Mouse (Mus musculus): ENCODE results near the gene Uba52.
A peak's percentile ranks its signal among the peaks of the same experiment; 100 is the strongest.
"Not testable (repeated sequence)": the region's sequence is repeated elsewhere in the genome, so short reads cannot be mapped to it uniquely, and the experiment has no call there.

The Uba52 gene

DNA sequence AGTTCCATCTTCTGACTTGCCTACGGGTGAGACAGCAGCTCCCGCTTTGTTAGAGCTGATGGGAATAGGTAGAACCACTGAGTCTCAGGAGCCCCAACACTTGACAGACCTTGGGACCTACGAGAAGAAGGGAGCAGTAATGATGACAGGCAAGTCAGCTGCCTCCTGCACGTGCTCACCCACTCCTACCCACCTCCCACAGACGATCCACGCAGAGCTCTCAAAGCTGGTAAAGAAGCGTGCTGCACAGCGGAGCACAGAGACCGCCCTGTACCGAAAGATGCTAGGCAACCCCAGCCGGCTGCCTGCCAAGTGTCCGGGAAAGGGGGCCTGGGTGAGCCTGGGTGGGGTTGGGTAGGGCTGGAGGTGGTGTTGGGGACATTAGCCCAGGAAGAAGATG, 23.7 kb upstream of the Uba52 start:
- no peak for DNase-seq (ENCODE audit: low read depth, low spot score)

DNA sequence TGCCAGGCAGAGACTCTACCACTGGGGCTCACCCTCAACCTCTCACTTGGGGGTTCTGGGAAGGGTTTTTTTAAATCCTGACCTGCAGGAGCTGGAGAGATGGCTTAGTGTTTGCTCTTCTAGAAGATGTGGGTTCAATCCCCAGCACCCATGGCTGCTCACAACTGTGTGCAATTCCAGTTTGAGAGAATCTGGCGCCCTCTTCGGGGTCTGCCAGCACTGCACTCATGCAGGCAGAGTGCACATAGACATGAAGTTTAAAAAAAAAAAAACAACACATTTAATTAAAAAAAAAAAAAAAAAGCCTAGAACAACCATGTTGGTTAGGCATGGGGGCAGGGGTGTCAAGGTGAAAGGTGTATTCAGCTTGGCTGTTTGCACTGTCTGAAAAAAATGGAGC, 19.7 kb upstream of the Uba52 start:
- no peak for DNase-seq (ENCODE audit: low read depth, low spot score)

DNA sequence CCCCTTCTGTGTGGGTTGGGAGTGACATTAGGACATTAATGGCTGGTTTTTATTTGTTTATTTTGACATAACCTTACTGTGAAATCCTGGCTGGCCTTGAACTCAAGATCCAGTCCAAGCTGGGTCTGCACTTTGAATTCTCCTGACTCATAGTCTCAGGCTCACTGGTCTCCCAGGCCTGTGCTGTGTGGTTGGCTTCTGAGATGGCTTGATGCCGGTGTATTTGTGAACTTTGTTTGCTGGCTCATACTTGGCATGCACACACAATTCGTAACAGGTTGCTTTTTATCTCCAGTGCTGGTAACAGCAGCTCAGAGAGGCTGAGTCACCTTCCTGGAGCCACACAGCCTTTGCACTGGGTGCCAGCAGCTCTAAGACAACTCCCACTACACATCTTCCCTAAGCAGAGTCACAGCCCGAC, 19.1 kb upstream of the Uba52 start:
- DNase-seq (ENCODE audit: low read depth, low spot score), result no peak

DNA sequence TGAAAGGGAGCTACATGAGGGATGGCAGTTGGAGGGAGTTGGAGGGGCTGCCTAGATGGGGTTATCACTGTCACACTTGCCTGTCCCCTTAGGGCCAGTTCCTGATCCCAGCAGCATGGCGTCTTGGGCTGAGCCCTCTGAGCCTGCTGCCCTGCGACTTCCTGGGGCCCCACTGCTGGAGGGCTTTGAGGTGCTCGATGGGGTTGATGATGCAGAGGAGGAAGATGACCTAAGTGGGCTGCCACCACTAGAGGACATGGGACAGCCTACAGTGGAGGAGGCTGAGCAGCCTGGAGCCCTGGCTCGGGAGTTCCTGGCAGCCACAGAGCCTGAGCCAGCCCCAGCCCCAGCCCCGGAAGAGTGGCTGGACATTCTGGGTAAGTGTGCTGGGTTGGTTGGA, 18.7 kb upstream of the Uba52 start:
- no peak for DNase-seq (ENCODE audit: low read depth, low spot score)

DNA sequence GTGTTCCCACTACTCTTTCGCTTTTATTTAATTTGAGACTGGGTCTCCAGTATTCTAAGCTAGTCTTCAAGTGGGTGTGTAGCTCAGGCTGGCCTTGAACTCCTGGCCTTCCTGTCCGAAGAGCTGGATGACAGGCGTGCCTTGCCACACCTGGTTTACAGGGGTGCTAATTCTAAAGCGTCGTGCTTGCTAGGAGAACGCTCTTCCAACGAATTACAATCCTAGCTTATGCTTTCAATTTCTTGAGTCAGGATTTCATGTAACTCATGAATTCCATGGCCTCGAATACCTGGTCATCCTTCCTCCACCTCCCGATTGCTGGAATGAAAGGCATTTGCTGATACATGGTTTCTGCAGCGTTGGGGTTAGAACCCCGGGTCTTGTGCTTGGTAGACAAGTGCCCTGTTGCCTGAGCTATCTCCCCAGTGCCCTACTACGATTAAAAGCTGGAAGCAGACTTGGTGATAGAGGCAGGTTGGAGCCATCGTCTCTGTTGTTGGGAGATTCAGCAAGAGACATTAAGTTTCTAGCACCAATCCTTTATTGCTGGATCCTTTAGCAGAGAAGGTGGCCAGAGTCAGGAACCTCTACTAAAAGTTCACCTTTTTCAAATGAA, 17.7 kb upstream of the Uba52 start:
- no peak for DNase-seq (ENCODE audit: low read depth, low spot score)

DNA sequence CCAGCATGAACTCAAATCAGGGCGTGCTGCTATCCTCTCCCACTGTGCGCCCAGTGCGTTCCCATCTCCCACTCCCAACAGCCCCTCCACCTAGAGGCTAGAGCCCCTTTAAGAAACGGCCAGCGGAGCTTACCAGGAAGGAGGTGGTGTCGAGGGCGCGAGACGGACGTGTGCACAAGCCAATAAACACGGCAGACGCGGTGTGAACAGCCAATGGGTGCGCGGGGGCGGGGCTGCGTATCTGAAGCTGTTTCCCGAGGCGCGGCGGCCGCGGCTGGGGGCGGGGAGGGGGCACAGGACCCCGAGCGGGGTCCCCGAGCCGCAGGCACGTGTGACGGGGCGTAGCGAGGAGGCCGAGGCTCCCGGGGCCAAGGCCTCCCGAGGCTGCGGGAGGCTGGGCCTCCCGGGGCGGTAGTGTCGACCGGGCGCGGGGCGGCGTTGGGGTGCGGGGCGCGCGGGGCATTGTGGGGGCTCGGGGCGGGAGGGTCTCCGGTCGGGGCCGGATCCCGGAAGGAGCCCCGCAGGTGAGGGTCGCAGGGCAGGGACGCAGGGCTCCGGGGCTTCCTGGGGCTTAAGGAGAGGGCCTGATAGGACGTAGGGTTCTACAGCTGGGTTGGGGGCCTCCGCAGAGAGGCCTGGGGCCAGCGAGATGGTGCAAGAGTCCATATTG, 17.0 kb upstream of the Uba52 start, which contains the start of the genes Fkbp8 and Kxd1:
TSS of gene Fkbp8 (plus strand) at position 213 of the 670 bp plus-strand sequence.
TSS of gene Kxd1 (minus strand) at position 445 of the 670 bp plus-strand sequence.
- DNase-seq (ENCODE audit: low read depth, low spot score), result peak; percentile 96

DNA sequence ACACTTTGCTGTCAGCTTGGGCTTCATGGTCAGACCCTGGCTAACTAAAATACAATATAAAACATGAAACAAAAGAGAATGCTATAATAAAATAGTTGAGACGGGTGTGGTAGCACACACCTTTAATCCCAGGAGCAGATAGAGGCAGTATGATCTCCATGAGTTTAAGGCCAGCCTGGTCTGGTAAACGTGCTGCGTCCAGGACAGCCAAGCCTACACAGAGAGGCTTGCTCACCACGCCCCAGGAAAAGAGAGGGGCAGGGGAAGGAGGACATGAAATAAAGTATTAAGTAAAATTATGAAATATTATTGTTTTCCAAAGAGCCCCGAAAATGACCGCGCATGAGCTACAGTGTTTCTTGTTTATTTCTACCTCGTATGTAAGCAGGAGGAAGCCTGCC, 16.5 kb upstream of the Uba52 start:
- DNase-seq (ENCODE audit: low read depth, low spot score), result no peak

DNA sequence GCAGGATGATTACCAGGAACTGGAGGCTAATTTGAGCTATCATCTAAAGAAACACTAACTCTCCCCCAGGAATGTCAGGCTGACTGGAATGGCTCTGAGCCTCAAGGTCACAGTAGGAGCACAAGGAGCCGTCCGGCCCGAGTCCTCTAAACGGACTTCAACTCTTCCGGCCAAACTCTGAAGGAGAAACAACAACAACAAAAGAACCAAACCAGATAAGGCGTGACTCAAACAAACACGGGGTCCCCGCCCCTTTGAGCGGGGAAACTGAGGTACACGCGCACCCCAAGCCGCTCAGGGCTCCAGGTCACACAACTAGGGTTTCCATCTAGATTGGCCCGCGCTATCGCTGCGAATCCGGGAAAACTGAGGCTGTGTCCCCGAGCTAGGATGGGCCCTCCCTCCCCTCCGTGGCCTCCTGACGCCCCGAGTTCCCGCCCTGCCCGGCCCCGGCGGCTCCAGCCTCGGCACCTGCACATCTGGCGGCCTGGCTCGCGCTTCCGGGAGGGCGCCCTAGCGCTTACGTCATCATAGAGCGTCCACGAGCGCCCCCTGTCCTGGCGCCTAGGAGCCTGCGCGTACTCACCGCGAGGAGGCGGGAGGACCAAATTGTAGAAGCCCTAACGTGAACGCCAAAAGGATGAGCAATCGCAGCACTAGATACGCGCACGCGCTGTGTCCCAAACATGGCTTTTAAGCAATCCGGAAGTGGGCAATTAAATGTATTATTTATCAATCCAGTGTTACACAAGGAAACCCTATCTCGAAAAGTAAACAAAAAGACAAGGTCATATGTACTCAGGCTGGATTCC, 12.2 kb upstream of the Uba52 start:
- peak; percentile 98 for DNase-seq (ENCODE audit: low read depth, low spot score)

DNA sequence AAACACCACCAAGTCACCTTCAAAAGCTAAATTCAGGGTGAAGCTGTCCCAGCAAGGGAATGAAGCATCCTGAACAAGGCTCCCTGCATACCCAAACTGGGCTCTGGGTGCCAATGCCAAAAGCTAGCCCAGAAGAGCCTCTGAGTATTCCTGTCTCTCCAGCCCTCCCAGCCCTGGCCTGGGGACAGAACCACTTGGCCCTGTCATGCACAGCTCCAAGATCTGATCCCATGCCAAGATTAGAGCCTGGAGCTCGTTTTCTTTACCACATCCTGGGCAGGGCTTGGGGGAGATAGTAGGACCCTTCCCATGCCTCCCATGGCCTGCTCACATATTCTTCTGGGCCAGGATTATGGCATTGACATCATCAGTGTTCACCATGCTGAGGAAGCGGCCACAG, 9.0 kb upstream of the Uba52 start:
- no peak for DNase-seq (ENCODE audit: low read depth, low spot score)

DNA sequence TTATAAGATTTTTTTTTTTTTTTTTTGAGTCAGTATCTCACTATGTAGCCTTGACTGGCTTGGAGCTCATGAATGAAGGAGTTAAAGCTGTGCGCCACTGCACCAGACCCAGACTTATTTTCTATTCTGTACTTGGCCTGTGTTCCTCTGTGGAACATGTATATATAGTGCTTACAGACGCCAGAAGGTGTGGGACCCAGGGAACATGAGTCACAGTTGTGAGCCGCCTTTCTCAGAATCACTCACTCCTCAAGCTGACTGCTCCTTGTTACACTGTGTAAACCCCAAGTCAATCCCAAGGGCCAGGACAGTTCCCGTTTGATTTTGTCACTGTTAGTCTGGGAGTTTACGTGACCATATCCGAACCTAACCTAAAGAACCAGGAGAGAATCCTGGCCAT, 8.4 kb upstream of the Uba52 start:
- no peak for DNase-seq (ENCODE audit: low read depth, low spot score)

DNA sequence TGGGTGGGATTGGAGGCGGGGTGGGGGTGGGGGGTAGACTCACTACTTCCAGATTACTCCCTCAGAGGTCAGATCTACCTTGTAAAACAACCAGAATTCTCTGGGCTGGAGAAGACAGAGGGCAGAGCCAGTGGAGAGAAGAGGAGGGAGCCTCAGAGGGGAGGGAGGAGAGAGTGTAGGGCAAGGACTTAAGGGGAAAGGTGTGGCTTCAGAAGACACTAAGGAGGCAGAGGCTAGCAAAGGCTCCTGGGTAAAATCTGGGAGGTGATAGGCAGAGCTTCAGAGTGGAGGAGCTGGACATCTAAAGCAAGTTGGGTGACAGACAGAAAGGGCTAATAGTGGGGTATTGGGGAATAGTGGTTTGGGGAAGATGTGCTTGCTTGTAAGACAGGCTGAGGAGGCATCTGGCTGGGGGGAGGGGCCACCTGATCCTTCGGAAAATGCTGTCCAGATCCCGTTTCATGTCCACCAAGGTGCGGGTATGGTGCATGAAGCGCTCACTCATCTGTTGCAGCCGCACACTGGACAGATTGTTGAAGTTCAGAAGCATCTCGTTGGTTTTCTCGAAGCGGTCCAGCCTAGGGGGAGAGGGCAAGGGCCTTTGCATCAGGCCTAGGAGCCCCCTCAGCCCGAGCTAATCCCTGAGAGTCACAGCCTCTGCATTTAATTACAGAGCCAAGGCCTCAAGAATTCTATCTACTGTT, 7.5 kb upstream of the Uba52 start:
- DNase-seq (ENCODE audit: low read depth, low spot score), result no peak

DNA sequence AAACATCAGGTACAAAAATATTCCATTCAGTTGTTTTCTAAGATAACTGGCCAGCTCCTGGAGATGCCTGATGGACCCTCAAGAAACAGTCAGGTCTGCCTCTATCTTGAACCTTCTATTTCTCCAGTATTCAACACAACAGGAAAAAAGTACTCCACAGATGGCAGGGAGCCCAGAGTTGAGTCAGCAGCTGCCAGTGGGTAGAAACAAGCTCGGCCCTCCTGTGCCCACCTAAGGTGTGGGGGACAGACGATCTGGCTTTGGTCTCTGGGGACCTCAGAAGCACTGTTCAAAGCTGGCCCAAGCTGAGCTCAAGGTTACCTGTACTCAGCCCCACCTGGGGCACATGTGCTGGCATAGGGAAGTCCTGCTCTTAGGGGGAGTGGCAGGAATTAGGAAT, 2.8 kb upstream of the Uba52 start:
- DNase-seq (ENCODE audit: low read depth, low spot score), result no peak

DNA sequence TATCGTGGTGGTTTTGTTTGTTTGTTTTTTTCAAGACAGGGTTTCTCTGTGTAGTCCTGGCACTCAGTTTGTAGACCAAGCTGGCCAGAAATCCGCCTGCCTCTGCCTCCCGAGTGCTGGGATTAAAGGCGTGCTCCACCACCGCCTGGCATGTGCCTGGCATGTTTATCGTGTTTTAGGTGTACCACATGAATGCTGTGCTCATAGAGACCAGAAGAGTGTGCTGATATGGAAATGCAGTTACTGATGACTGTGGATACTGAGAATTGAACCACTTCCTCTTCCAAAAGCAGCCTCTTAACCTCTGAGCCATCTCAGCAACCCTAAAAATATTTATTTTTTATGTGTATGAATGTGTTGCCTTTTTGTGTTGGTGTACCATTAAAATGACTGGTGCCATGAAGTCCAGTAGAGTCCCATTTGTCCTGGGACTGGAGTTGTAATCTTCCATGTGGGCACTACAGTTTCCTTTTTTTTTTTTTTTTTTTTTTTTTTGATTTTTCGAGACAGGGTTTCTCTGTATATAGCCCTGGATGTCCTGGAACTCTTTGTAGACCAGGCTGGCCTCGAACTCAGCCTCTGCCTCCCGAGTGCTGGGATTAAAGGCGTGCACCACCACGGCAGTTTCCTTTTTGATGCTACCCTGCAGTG, 1.8 kb upstream of the Uba52 start:
- DNase-seq (ENCODE audit: low read depth, low spot score), result peak; percentile 44

DNA sequence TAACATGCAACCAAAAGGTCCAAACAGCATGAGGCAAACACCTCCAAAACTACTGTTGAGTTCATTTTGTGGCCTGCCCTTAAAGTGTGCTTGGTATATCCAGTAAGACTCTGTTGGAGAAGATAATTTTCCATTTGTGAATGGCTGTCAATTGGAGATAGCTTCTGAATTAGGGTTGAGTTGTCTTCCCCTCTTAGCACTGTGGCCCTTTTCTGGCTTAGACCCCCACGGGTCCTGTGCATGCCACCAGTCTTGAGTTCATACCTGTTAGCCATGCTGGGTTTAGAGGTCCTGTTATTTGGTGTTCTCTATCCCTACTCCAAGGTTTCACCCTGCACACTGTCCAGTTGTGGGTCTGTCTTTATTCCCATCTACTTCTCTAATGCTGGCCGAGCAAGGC, 1.2 kb upstream of the Uba52 start:
- DNase-seq (ENCODE audit: low read depth, low spot score), result peak; percentile 13

DNA sequence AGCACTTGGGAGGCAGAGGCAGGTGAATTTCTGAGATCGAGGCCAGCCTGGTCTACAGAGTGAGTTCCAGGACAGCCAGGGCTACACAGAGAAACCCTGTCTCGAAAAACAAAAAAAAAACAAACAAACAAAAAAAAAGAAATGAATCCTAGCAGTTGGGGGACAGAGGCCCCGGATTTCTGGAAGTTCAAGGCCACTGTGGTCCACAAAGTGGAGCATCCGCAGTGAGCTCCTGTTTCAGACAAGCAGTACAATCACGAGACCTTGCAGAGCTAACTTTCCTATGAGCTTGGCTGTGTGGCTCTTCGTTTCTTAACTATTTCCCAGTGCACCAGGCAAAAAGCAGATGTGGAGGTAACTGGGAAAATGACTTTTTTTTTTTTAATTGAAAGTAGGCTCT, 573 bp upstream of the Uba52 start:
- not testable (repeated sequence) for DNase-seq (ENCODE audit: low read depth, low spot score)

DNA sequence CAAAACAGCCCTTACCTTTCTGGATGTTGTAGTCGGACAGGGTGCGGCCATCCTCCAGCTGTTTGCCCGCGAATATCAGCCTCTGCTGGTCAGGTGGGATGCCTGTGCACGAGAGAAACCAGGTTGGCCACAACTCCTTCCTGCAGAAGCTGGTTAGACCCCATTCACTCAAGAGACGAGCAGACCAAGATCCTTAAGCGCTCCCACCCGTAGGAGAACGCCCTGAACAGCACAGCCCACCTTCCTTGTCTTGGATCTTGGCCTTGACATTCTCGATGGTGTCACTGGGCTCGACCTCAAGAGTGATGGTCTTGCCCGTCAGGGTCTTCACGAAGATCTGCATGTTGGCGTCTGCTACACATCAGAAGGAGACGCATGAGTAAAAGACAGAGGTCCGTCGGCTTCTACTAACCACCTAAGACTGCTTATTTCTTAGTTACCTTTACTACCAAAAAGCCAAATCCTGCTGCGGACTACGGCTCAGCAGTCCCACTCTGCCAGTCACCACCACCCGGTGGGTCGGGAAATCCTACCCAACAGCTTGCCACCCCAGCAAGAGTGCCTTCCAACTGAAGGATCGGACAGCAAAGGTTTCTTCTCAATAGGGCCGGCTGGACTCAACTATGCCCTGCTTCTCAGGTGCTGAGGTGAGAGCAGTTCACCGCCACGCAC, 1.2 kb downstream of the Uba52 start:
- DNase-seq (ENCODE audit: low read depth, low spot score), result no peak

DNA sequence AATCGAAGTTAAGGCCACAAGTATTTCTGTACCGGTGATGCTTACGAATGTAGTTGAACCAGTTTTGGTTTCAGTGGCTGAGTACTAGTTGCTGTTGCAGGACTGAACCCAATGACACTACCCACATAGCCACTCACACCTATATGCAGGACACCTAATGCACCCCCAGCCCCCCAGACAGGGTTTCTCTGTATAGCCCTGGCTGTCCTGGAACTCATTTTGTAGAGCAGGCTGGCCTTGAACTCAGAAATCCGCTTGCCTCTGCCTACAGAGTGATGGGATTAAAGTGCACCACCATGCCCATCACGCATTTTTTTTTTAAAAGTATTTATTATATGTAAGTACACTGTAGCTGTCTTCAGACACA, 3.6 kb downstream of the Uba52 start:
- no peak for DNase-seq (ENCODE audit: low read depth, low spot score)

DNA sequence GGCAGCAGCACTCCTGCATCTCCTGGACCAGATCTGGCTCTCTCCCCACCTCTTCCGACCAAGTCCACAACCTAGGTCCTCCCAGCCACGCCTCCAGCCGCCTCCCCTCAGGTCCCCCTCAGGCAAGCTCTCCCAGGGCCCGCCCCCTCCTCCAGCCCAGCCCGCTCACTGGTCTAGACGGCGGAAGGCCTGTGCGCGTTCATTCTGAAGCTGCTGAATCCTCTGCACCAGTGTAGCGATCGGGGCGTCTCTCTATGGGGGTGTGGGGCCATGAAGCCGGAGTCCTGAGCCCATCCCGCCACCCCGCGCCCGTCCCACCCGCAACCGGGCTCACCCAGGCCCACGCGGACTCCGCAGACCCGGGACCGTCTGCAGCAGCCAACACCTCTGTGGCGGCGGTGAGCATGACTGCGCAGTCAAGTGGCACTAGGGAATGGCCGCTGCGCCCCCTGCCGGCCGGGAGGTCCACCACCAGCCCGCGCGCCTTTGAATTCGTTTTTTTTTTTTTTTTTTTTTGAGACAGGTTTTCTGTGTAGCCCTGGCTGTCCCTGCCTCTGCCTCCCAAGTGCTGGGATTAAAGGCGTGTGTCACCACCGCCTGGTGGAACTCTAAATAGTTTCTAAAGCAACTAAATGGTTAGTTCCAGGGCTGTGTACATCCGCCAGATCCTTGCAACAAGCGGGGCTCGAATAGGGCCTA, 4.1 kb downstream of the Uba52 start, which contains the start of gene Rex1bd:
TSS of gene Rex1bd (minus strand) at position 425 of the 699 bp plus-strand sequence.
- DNase-seq (ENCODE audit: low read depth, low spot score), result peak; percentile 93

DNA sequence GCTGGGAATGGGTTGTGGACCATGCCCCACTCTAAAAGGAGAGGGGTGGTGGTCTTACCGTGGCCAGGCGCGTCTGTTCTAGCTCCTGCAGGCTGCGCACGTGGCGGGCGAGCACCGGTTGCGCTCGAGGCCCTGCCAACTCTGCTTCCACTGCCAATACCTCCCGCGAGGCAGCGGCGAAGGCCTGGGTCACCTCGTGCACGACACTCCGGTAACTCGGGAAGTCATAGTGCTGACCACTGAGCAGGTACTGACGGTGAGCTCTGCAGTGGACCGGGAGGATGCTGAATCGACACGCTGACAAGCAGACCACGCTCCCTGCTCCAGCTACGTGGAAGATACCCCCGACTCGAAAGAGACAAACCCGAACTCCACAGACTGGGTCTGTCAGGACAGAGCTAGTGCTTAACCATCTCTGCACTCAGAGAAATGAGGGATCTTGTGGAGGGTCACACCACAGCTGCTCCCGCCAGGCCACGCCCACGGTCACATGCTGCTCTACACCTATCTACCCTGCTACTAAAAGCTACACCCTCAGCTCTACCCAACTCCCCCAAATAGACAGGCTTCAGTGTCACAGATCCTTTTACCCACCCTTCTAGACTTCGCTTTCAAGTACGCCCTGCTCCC, 4.8 kb downstream of the Uba52 start:
- no peak for DNase-seq (ENCODE audit: low read depth, low spot score)

DNA sequence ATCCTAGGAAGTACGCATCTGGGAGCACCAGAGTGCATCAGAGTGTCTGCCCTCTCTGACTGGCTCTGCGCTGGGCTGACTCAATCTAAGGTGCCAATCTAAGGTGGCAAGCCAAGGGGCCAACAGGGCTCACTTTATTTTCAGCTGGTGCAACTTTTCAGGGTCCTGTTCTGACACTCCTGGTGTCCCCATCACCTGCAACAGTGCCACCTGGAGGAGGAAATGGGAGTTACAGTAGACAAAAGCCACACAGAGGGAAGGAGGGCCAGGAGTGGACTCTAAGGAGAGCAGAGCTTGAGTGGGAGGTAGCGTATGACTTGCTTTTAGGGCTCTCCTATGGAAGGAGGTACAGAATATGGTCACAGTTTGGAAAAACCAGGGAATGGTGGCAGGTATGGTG, 5.8 kb downstream of the Uba52 start:
- peak; percentile 74 for DNase-seq (ENCODE audit: low read depth, low spot score)
